Mouse (Mus musculus): Measurements from ENCODE around the gene Id3. TPM values are rescaled to one million over a fixed set of nuclear protein-coding genes. Genes with fewer than 3 reads are reported as not detected.
"Not testable (repeated sequence)": the region's sequence is repeated elsewhere in the genome, so short reads cannot be mapped to it uniquely, and the experiment has no call there.

The Id3 gene
- 10 to 100 TPM; 34.7 to 39.3 (median 38.4) TPM for total RNA-seq (2022)

- peak; percentile 66 to 70 for DNase-seq (ENCODE audit: low spot score in 2 of 2)
These were observed at the start of gene Id3 for GRCm38 (mm10) chr4:136143193-136143976. TSS of gene Id3 (plus strand) at chr4:136143497.

GRCm38 (mm10) chr4:136094519-136095219, 48.6 kb upstream of the Id3 start:
- DNase-seq (ENCODE audit: low spot score in 2 of 2), result peak in 1 of 2 experiments; percentile 45

- DNase-seq (ENCODE audit: low spot score in 2 of 2), result no peak
These were observed 47.7 kb upstream of the Id3 start for GRCm38 (mm10) chr4:136095490-136096105.

- DNase-seq (ENCODE audit: low spot score in 2 of 2), result no peak
These were observed 46.7 kb upstream of the Id3 start for GRCm38 (mm10) chr4:136096446-136097113.

- no peak for DNase-seq (ENCODE audit: low spot score in 2 of 2)
These were observed 44.9 kb upstream of the Id3 start for GRCm38 (mm10) chr4:136098446-136098845.

GRCm38 (mm10) chr4:136100396-136101070, 42.8 kb upstream of the Id3 start:
- no peak for DNase-seq (ENCODE audit: low spot score in 2 of 2)

- not testable (repeated sequence) for DNase-seq (ENCODE audit: low spot score in 2 of 2)
These were observed 41.5 kb upstream of the Id3 start for GRCm38 (mm10) chr4:136101753-136102152.

GRCm38 (mm10) chr4:136104590-136105337, 38.5 kb upstream of the Id3 start:
- DNase-seq (ENCODE audit: low spot score in 2 of 2), result peak in 1 of 2 experiments; percentile 10

- no peak for DNase-seq (ENCODE audit: low spot score in 2 of 2)
These were observed 36.4 kb upstream of the Id3 start for GRCm38 (mm10) chr4:136106880-136107301.

GRCm38 (mm10) chr4:136109153-136109552, 34.1 kb upstream of the Id3 start:
- no peak for DNase-seq (ENCODE audit: low spot score in 2 of 2)

GRCm38 (mm10) chr4:136109941-136110900, 33.1 kb upstream of the Id3 start:
- peak in 1 of 2 experiments; percentile 13 for DNase-seq (ENCODE audit: low spot score in 2 of 2)

GRCm38 (mm10) chr4:136112344-136112743, 31.0 kb upstream of the Id3 start:
- no peak for DNase-seq (ENCODE audit: low spot score in 2 of 2)

- DNase-seq (ENCODE audit: low spot score in 2 of 2), result no peak
These were observed 28.6 kb upstream of the Id3 start for GRCm38 (mm10) chr4:136114747-136115146.

- DNase-seq (ENCODE audit: low spot score in 2 of 2), result peak in 1 of 2 experiments; percentile 21
These were observed 26.3 kb upstream of the Id3 start for GRCm38 (mm10) chr4:136117022-136117421.

GRCm38 (mm10) chr4:136120041-136120440, 23.3 kb upstream of the Id3 start:
- no peak for DNase-seq (ENCODE audit: low spot score in 2 of 2)

- no peak for DNase-seq (ENCODE audit: low spot score in 2 of 2)
These were observed 22.1 kb upstream of the Id3 start for GRCm38 (mm10) chr4:136121158-136121557.

- no peak for DNase-seq (ENCODE audit: low spot score in 2 of 2)
These were observed 21.3 kb upstream of the Id3 start for GRCm38 (mm10) chr4:136121844-136122468.

GRCm38 (mm10) chr4:136123111-136123791, 20.0 kb upstream of the Id3 start:
- DNase-seq (ENCODE audit: low spot score in 2 of 2), result no peak

All from left cerebral cortex, adult 8-10 months (tissue).